ENCODE assay signal across 8 mouse cellular contexts in the genomic region with DNA sequence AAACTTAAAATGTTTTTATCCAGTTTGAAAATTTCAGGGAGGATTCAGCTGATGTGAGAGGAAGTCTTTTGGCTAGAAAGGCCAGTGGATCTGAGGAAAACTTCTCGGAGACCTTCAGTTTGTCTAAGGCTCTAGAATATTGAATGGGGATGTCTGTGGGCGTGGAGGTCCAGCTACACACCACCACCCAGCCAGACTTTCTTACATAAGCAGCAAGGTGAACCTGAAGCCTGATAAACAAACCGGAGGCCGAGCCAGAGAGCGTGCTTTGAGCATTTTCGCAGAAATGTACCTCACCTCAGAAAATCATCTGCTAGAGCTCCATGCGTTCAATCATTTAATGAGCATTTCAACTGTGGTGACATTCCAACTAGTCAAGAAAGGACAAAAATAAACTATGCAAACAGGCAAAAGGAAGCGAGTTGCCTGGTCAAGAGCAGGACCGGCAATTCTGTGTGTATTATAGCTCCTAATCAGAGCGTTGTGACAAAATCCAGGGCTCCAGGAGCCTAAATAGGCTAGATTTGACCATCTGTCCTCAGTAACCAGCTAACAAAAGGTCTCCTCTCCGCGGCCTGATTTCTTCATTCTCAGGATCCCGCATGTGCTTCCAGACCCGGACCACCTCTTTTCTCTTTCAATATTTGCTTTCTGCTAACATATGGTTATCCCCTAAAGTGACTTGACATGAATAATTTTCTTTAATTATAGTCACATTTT.
A peak's percentile ranks its signal among the peaks of the same experiment; 100 is the strongest.
DNase-seq lines count a peak whose midpoint lies in the region; ATAC-seq and TF ChIP-seq lines count a peak whose summit lies in the region.

No protein-coding gene starts in this region.

- no peaks in the 10 kb centered on the region for H3K9me3 ChIP-seq in embryonic facial prominence, embryonic 15.5 days (replicated peaks)
- H3K9me3 ChIP-seq in intestine, embryonic 14.5 days (ENCODE audit: control insufficient read depth, low read length): no peaks in the 10 kb centered on the region
- H3K9me3 ChIP-seq in neural tube, embryonic 12.5 days: no peaks in the 10 kb centered on the region

- H3K4me2 ChIP-seq in embryonic facial prominence, embryonic 15.5 days (replicated peaks): peak overlapping the region; percentile 28; the same call in 1 of the 2 replicates
- peak overlapping the region; percentile 49 for H3K4me2 ChIP-seq in intestine, embryonic 14.5 days (ENCODE audit: low read length)
- H3K4me2 ChIP-seq in neural tube, embryonic 12.5 days (replicated peaks): peak overlapping the region; percentile 50

- H3K79me2 ChIP-seq in heart, adult 2 months (replicated peaks; ENCODE audit: control insufficient read depth, insufficient read depth, low read length): no peaks in the 10 kb centered on the region

- H3K36me3 ChIP-seq in heart, adult 2 months (ENCODE audit: control insufficient read depth, insufficient read depth, low read length): peaks cover 2% of the 10 kb centered on the region; the same call in 1 of the 2 replicates
- no peaks in the 10 kb centered on the region for H3K36me3 ChIP-seq in embryonic facial prominence, embryonic 15.5 days
- H3K36me3 ChIP-seq in intestine, embryonic 14.5 days (ENCODE audit: control insufficient read depth, insufficient read depth, low read length): no peaks in the 10 kb centered on the region
- H3K36me3 ChIP-seq in neural tube, embryonic 12.5 days: no peaks in the 10 kb centered on the region

- H3K9ac ChIP-seq in heart, adult 2 months (ENCODE audit: low read depth, low read length): no peak overlapping the region
- no peak overlapping the region for H3K9ac ChIP-seq in embryonic facial prominence, embryonic 15.5 days
- no peak overlapping the region; the same call in 1 of the 2 replicates for H3K9ac ChIP-seq in intestine, embryonic 14.5 days (ENCODE audit: low read length)
- H3K9ac ChIP-seq in neural tube, embryonic 12.5 days: no peak overlapping the region

- no peaks in the 10 kb centered on the region for H3K27me3 ChIP-seq in heart, adult 2 months (ENCODE audit: control insufficient read depth, insufficient read depth, low read length)
- H3K27me3 ChIP-seq in embryonic facial prominence, embryonic 15.5 days: no peaks in the 10 kb centered on the region
- H3K27me3 ChIP-seq in intestine, embryonic 14.5 days (replicated peaks; ENCODE audit: control insufficient read depth, insufficient read depth, low read length): no peaks in the 10 kb centered on the region
- H3K27me3 ChIP-seq in neural tube, embryonic 12.5 days (replicated peaks): no peaks in the 10 kb centered on the region

- H3K4me1 ChIP-seq in heart, adult 2 months (ENCODE audit: control insufficient read depth, insufficient read depth, low read length): no peaks in the 10 kb centered on the region; the same call in 1 of the 2 replicates
- 0 out of 2 replicates have a peak, but pooled peaks cover 5% of the 10 kb centered on the region for H3K4me1 ChIP-seq in embryonic facial prominence, embryonic 15.5 days
- H3K4me1 ChIP-seq in intestine, embryonic 14.5 days (replicated peaks; ENCODE audit: control insufficient read depth, insufficient read depth, low read length): peaks cover 16% of the 10 kb centered on the region
- 0 out of 2 replicates have a peak, but pooled peaks cover 8% of the 10 kb centered on the region for H3K4me1 ChIP-seq in neural tube, embryonic 12.5 days

- peak overlapping the region; percentile 42 for H3K27ac ChIP-seq in heart, adult 2 months
- H3K27ac ChIP-seq in embryonic facial prominence, embryonic 15.5 days (replicated peaks): no peak overlapping the region
- peak overlapping the region; percentile 61; the same call in 1 of the 2 replicates for H3K27ac ChIP-seq in intestine, embryonic 14.5 days (ENCODE audit: low read depth)
- H3K27ac ChIP-seq in neural tube, embryonic 12.5 days: no peak overlapping the region

- no peak for DNase-seq in heart, adult 2 months
- DNase-seq in heart, postnatal 4 days: no peak
- no peak for DNase-seq in intestine, embryonic 14.5 days (ENCODE audit: low spot score)
- DNase-seq in layer of hippocampus, adult 11-12 months (ENCODE audit: low spot score): no peak
- no peak for DNase-seq in kidney, postnatal 25 days
- DNase-seq in spleen, postnatal 10 days (ENCODE audit: low spot score in 2 of 2): no peak

- TF ChIP-seq EP300 in heart, adult 2 months (IDR thresholded peaks at IDR 0.05; ENCODE audit: insufficient read depth, low read depth, low read length): no peak

- intact Hi-C loops in heart, adult 2 months (cut with DNase I): no loop called here

- WGBS in heart, adult 2 months: 22% methylated on average over 14 of the region's 14 CpGs
- WGBS in embryonic facial prominence, embryonic 15.5 days: 50% methylated on average over 14 of the region's 14 CpGs
- WGBS in intestine, embryonic 14.5 days: 15% methylated on average over 14 of the region's 14 CpGs
- 45% methylated on average over 14 of the region's 14 CpGs for WGBS in neural tube, embryonic 12.5 days

- no peak for TF ChIP-seq POLR2A in heart, adult 2 months (IDR thresholded peaks at IDR 0.05; ENCODE audit: insufficient read depth, low read depth, low read length)

- ATAC-seq in embryonic facial prominence, embryonic 15.5 days (ENCODE audit: insufficient number of reproducible peaks, low FRiP score, low TSS enrichment, low read depth): no peak
- ATAC-seq in intestine, embryonic 14.5 days (replicated peaks; ENCODE audit: low FRiP score, low TSS enrichment, low read depth): no peak
- ATAC-seq in neural tube, embryonic 12.5 days (ENCODE audit: low FRiP score, low read depth): 0 out of 2 replicates have a peak, but pooled peaks have one; percentile 19

- H3K4me3 ChIP-seq in heart, adult 2 months: peak overlapping the region; percentile 7
- H3K4me3 ChIP-seq in embryonic facial prominence, embryonic 15.5 days (replicated peaks): no peak overlapping the region
- H3K4me3 ChIP-seq in intestine, embryonic 14.5 days (ENCODE audit: low read depth, low read length): peak overlapping the region; percentile 16
- no peak overlapping the region for H3K4me3 ChIP-seq in neural tube, embryonic 12.5 days

- no peak for TF ChIP-seq CTCF in heart, adult 2 months (IDR thresholded peaks at IDR 0.05)

Comparison
In these comparisons a context has a peak if more than half of its experiments do, and no peak if none do; other contexts are left out.
1. H3K27ac ChIP-seq: peak in heart, adult 2 months (single experiment) and intestine, embryonic 14.5 days (single experiment); none in embryonic facial prominence, embryonic 15.5 days (single experiment) and neural tube, embryonic 12.5 days (single experiment).
2. H3K4me3 ChIP-seq: peak in heart, adult 2 months (single experiment) and intestine, embryonic 14.5 days (single experiment); none in embryonic facial prominence, embryonic 15.5 days (single experiment) and neural tube, embryonic 12.5 days (single experiment).
3. Peak in every context shown above with its lines, with median percentiles within 50 percentile points of each other: H3K4me2 ChIP-seq.